Mouse (Mus musculus) heart, embryonic 10.5 days (tissue): ENCODE measurements around the gene Tcte3. TPM values are rescaled to one million over a fixed set of nuclear protein-coding genes. Genes with fewer than 3 reads are reported as not detected.
"Not testable (repeated sequence)": the region's sequence is repeated elsewhere in the genome, so short reads cannot be mapped to it uniquely, and the experiment has no call there.

Source experiments
- DNase-seq: peaks from one replicate; pipeline ENCODE4 v3.0.0-alpha.2; 2017; ENCODE audit warnings: low spot score
- H3K27ac ChIP-seq: fragments of 300-500 bp; sonication (generic); 2 replicates; pipeline ENCODE4 v1.5.1; 2016; ENCODE audit warnings: mild to moderate bottlenecking
- H3K27me3 ChIP-seq: fragments of 300-500 bp; sonication (generic); 2 replicates; pipeline ENCODE4 v1.6.1; 2016; ENCODE audit warnings: mild to moderate bottlenecking; ENCODE audit not compliant: poor library complexity, insufficient read depth, severe bottlenecking
- H3K36me3 ChIP-seq: fragments of 300-500 bp; sonication (generic); 2 replicates; pipeline ENCODE4 v1.6.1; 2016; ENCODE audit warnings: mild to moderate bottlenecking, moderate library complexity
- H3K4me1 ChIP-seq: fragments of 300-500 bp; sonication (generic); 2 replicates; pipeline ENCODE4 v1.6.1; 2016; ENCODE audit warnings: mild to moderate bottlenecking
- H3K4me3 ChIP-seq: fragments of 300-500 bp; sonication (generic); 2 replicates; pipeline ENCODE4 v1.5.1; 2016; ENCODE audit warnings: mild to moderate bottlenecking, moderate library complexity
- H3K9me3 ChIP-seq: fragments of 300-500 bp; sonication (generic); 2 replicates; pipeline ENCODE4 v1.6.1; 2016; ENCODE audit warnings: mild to moderate bottlenecking, moderate library complexity
- WGBS: fragments of 180-500 bp; shearing (Covaris S2); methylation state at CpG from one replicate; pipeline ENCODE4 v1.1.7; 2016; 5-methylcytosine and 5-hydroxymethylcytosine counted together
- polyA plus RNA-seq: library from polyadenylated mRNA; unstranded; fragments of >200 nt; fragmentation: Nextera tagmentation; extraction: Ambion mirVana; gene quantifications from 2 replicates; pipeline ENCODE4 v1.2.1, GENCODE M21; 2016

Tcte3 gene
- polyA plus RNA-seq, 1 experiment from 2014 or later = 0.60 TPM

DNA sequence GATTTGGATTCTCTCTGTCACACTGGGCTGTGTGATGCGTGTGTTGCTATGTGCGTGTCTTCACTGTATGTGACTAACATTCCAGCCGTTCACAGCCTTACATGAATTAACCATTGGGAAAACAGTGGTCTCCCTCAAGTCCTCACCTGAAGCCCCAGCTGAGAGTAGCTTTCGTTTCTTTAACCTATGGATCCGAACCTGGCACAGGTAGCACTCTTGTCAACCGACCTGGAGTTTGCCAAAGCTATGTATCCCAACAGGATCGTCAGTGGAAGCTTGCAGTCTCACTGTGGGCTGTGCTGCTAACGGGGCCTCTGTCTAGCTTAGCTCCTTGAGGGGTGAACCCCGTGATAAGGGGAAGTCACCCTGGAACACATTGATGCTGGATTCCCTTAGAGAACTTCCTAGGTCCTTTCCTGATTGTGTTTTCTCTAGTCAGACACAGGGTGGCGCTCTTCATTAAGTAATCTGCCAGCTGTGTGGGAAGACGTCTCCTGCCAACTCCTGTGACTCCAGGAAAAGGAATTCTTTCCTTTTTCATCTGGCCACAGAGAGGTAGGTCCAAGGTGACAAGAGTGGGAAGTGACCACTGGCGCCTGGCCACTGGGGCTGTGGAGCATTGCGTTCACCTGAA is 24.2 kb upstream of the Tcte3 start:
- Histone ChIP-seq H3K4me1 (peaks cover 30% of the 10 kb centered on the region), H3K9me3 (no peaks in the 10 kb centered on the region), H3K4me3 (no peak overlapping the region), H3K27me3 (peaks cover 13% of the 10 kb centered on the region; the same call in 1 of the 2 replicates), H3K27ac (no peak overlapping the region), H3K36me3 (peaks cover 11% of the 10 kb centered on the region)
- 41% methylated on average over 13 of the region's 13 CpGs for WGBS
- DNase-seq = peak; percentile 82

DNA sequence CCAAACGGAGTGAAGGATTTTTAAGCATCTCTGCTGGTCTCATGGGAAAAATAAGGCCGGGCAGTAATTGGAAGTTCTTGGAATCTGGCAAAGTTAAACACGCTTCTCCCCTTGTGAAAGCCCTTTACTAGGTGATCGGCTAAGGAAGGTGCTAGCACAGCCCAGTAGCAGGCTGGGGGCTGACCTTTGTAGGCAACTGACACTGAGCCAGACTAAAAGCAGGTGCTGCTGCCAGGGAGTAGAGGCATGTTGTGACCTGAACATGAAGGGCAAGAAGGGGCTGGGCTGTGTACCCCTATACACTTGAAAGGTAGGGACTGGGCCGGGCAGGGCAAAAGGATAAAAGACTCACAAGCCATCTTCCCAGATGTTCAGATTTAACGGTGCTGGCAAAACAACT is 19.1 kb upstream of the Tcte3 start:
- Histone ChIP-seq H3K27me3 (peaks cover 20% of the 10 kb centered on the region; the same call in 1 of the 2 replicates), H3K9me3 (no peaks in the 10 kb centered on the region), H3K4me1 (peaks cover 15% of the 10 kb centered on the region), H3K4me3 (no peak overlapping the region), H3K36me3 (peaks cover 24% of the 10 kb centered on the region), H3K27ac (no peak overlapping the region)
- DNase-seq = peak; percentile 67
- 90% methylated on average over 6 of the region's 6 CpGs for WGBS

DNA sequence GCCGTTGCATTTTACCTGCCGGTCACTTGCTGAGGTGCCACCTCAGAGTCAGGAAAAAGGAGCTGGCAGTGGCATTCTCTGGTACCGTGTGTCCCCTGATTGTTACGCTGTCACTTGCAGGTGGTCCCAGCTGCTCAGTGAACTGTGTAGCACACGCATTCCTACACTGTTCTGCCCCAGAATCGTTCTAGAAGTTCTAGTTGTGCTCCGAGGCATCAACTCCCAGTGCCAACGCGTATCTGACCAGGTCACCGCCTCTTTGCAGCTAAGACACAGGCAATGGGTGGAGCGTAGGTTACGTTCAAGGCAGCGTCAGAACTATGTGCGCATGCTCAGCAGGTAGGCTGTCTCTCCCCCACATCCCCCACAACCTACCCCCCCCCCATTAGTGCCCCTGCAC is 18.4 kb upstream of the Tcte3 start:
- H3K36me3 ChIP-seq = peaks cover 27% of the 10 kb centered on the region
- WGBS = 93% methylated on average over 14 of the region's 14 CpGs
- H3K27ac ChIP-seq = no peak overlapping the region

DNA sequence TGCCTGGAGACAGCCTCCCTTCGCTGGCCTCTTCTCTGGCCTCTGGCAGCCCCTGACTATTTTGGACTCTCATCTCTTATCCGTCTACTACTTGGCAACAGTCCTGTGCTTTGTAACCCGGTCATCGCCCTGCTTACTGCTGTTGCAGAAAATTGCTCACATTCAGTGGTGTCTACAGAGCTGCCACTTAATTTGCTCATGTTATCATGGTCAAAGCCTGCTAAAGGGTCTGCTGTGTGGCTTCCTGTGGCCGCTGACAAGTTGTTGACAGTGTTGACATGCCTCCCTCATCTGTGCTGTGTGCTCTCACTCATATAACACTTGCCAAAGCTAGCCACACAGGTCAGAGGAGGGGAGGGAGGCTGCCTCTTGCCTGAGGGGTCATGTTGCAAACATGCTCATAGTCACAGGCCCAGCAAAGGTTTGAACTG is 16.9 kb upstream of the Tcte3 start:
- peaks cover 27% of the 10 kb centered on the region for H3K36me3 ChIP-seq
- H3K27me3 ChIP-seq = peaks cover 20% of the 10 kb centered on the region; the same call in 1 of the 2 replicates
- H3K4me3 ChIP-seq = no peak overlapping the region
- DNase-seq = peak; percentile 89
- peak overlapping the region; percentile 43; the same call in 1 of the 2 replicates for H3K27ac ChIP-seq
- WGBS = 44% methylated on average over 5 of the region's 5 CpGs
- no peaks in the 10 kb centered on the region for H3K9me3 ChIP-seq
- H3K4me1 ChIP-seq = peaks cover 15% of the 10 kb centered on the region

More for the DNA sequence above, 18.4 kb upstream of the Tcte3 start:
- peak; percentile 36 for DNase-seq
- peaks cover 15% of the 10 kb centered on the region for H3K4me1 ChIP-seq
- no peaks in the 10 kb centered on the region for H3K9me3 ChIP-seq
- H3K27me3 ChIP-seq = peaks cover 20% of the 10 kb centered on the region; the same call in 1 of the 2 replicates
- no peak overlapping the region for H3K4me3 ChIP-seq

DNA sequence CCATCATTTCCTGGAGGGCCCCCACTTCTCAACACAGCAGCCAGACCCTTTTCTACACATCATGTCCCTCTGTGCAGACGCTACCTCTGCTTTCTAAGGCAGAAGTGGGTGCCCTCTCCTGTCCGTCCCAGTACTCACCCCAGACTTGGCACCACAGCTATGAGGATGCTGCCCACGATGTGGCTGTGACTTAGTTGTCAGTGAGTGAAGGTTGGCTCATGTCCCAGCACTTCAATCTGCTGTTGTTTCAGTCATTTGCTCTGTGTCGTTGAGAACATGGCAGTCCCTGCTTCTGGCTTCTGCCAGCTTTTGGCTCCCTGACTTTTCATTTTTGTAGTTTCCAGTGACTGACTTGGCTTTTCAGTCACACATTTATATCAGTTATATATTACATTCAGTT is 14.6 kb upstream of the Tcte3 start:
- Histone ChIP-seq H3K27me3 (peaks cover 7% of the 10 kb centered on the region; the same call in 1 of the 2 replicates), H3K4me3 (no peak overlapping the region), H3K36me3 (peaks cover 17% of the 10 kb centered on the region), H3K27ac (no peak overlapping the region), H3K4me1 (peaks cover 15% of the 10 kb centered on the region), H3K9me3 (no peaks in the 10 kb centered on the region)
- DNase-seq = peak; percentile 61
- WGBS = 85% methylated on average over 4 of the region's 4 CpGs

DNA sequence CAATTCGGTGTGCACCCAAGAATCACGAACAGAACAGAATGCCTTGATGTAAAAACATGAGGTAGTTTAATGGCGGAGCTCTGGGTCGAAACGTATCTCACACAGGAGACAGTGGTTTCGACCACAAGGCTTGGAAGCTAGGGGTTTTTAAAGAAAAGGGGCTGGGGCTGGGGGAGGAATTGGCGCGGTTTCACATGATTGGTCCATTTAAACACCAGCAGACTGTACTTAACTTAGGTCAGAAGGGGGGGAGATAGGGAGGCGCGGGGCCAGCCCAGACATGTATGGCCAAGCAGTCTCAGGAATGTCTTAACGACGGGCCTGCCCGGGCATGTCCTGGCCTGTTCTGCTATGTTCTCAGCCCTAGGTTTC is 12.5 kb upstream of the Tcte3 start:
- not testable (repeated sequence) for H3K4me3 ChIP-seq, H3K27ac ChIP-seq, H3K9me3 ChIP-seq, DNase-seq, H3K36me3 ChIP-seq, H3K27me3 ChIP-seq
- 88% methylated on average over 12 of the region's 13 CpGs for whole genome bisulfite sequencing
- H3K4me1 ChIP-seq = peaks cover 13% of the 10 kb centered on the region

DNA sequence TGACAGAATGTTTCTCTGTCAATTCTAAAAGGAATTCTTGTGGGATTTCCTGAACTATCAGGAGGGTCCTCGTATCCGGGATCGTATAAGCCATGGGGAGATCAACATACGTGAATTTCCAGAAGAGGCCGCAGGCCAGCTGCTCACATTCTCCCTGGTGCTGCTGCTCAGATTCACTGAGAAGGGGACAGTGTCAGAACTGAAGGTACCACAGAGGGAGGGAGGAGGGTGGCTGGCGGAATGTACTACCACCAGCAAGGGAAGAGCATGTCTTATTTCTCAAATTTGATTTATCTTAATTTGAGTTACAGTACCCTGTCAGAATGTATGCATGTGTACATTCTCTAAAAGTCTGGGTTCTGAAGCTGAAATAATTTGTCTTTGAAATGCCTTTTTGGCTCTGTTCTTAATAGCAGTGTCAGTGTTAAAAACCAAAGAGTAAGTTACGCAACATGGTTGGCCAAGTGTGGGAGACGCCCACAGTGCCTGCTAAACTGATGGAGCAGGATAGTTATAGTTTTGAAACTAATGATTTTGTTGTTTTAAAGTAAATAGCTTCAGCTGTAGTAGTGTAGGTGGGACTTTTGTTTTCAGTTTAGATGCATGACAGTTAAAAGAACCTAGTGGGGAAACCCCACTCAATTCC is 12.0 kb upstream of the Tcte3 start:
- not testable (repeated sequence) for H3K9me3 ChIP-seq, H3K4me1 ChIP-seq, DNase-seq, H3K27me3 ChIP-seq, H3K27ac ChIP-seq, H3K36me3 ChIP-seq, H3K4me3 ChIP-seq
- 95% methylated on average over 6 of the region's 8 CpGs for WGBS

DNA sequence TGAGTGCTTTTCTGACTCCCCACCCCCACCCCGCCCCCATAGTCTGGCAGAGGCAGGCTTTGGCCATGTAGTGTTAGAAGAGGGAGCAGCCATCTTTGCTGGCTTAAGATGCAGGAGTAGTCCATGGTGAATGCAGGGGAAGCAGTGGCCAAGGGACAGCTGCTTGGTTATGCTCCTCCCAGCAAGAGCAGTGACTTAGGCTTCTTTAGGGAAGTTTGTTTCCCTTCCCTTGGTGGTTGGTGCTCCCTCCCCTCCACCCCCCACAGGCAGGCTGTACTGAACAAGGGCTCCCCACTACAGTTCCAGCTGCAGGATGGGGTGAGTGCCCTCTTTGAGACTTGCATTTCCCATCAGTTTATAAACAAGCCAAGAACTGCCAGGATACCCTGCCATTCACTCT is 11.5 kb upstream of the Tcte3 start:
- not testable (repeated sequence) for H3K4me1 ChIP-seq, H3K36me3 ChIP-seq, H3K27ac ChIP-seq, H3K27me3 ChIP-seq, H3K4me3 ChIP-seq, H3K9me3 ChIP-seq
- 72% methylated on average over 1 of the region's 1 CpGs for WGBS
- peak; percentile 11 for DNase-seq

DNA sequence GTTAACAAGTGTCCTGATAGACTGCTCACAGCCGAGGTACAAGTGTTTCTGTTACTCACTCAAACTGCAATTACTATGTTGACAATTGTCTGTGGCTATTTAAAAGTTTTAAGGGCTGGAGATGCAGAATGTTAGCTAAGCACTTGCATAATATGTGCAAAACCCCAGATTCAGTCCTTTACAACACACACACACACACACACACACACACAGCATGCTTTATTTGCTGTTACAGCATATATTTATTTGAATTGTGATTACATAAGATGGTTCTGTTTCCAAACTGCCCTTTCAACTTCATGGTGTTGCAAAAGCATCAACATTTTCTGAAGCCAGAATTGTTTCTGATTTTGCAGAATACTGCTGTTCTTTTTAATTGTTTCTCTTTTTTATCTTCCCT is 9.1 kb upstream of the Tcte3 start:
- not testable (repeated sequence) for DNase-seq, H3K27me3 ChIP-seq, H3K4me3 ChIP-seq, H3K4me1 ChIP-seq, H3K27ac ChIP-seq, H3K9me3 ChIP-seq, H3K36me3 ChIP-seq
- WGBS = no CpG with 5 or more reads among the region's 1 CpGs

DNA sequence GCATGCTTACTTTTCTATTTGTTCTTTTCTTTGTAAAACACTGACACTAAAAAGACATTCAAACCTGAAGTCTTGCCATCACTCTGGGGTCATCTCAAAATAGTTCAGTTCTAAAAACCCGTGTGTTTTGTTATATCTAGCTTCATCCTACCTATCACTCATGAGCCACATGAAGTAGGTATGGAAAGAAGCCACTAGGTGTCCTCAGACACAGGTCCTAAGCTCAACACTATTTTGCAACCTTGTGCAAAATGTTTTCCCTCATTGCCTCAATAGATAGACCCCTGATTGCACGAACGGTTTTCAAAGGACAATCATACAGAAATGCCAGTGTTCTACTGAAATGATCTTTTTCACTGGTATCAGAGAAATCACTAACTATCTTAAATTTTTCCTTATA is 833 bp downstream of the Tcte3 start:
- WGBS = no CpG with 5 or more reads among the region's 3 CpGs
- H3K27ac ChIP-seq = not testable (repeated sequence)

DNA sequence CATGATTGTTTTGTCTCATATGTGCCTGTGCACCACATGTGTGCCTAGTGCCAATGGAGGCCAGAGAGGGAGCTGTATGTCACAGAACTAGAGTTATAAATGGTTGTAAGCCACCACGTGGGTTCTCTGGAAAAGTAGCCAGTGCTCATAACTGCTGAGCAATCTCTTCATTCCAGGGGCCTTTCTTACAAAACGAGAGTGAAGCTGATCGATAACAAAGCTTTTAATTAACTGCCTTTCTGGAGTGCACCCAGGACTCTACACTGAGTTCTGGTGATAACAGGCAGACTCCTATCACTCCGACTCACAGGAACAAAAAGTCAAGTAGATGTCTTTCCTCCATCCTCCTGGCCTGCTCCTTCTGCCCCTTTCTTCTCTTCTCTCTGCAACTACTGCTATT is 9.9 kb downstream of the Tcte3 start:
- H3K27ac ChIP-seq, H3K4me1 ChIP-seq, DNase-seq, H3K4me3 ChIP-seq, H3K9me3 ChIP-seq, H3K27me3 ChIP-seq, H3K36me3 ChIP-seq: not testable (repeated sequence)
- WGBS = no CpG with 5 or more reads among the region's 4 CpGs

More for the DNA sequence above, 833 bp downstream of the Tcte3 start:
- DNase-seq, H3K36me3 ChIP-seq, H3K9me3 ChIP-seq, H3K4me3 ChIP-seq, H3K4me1 ChIP-seq, H3K27me3 ChIP-seq: not testable (repeated sequence)

DNA sequence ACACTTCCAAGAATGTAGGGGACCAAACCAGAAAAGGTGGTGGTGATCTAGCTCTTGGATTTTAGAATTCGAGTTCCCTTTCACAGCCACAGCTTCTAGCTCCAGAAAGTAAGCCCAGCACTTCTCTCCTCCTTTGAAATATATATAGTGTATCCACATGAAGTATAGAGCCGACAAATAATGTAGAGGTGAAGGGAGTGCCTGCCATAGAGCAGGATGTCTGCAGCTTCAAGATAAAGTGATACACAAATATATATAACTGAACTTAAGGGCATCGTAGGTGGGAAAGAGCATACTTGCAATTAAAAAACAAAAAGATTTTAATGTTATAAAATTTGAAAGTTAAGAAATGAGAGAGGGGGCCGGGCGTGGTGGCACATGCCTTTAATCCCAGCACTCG is 15.8 kb downstream of the Tcte3 start:
- H3K4me3 ChIP-seq, DNase-seq, H3K27me3 ChIP-seq, H3K36me3 ChIP-seq, H3K9me3 ChIP-seq, H3K4me1 ChIP-seq, H3K27ac ChIP-seq: not testable (repeated sequence)
- WGBS = no CpG with 5 or more reads among the region's 6 CpGs

DNA sequence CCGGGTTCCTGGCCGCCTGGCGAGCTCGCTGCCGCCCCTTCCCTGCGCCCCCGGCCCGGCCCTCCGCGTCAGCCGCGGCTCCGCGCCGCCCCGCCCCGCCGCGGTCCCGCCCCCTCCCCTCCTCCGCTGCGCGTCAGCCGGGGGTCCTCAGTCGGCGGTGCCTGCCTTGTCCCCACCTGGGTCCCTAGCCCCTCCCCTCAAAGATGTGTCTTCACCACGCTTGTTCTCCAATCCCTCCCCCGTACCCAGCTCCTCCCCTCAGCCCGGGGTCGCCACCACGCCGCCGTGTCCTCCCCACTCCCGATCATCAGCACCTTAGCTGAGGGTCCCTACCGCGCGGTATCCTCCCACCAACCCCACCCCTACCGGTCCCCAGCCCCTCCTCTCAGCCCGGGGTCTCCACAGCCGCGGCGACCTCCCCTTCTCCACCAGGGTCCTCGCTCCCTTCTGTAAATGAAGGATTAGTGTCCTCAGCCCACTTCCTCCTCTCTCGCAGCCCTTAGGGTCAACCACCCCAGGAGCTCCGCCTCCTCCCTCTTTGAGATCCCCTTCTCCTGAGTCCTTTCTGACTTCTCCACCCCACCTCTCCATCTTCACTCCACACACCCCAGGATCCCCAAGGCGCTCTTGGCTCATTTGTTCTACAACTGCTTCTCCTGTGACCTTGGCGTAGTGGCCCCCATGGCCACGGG is 16.6 kb downstream of the Tcte3 start:
- H3K27ac ChIP-seq, H3K9me3 ChIP-seq, H3K4me3 ChIP-seq, H3K27me3 ChIP-seq, H3K4me1 ChIP-seq, H3K36me3 ChIP-seq, DNase-seq: not testable (repeated sequence)
- no CpG with 5 or more reads among the region's 48 CpGs for whole genome bisulfite sequencing
